Mouse (Mus musculus) heart, adult 11 months (tissue): ENCODE measurements around the gene Mrgpra3.

Experiments
- DNase-seq: peaks from one replicate; pipeline ENCODE4 v3.0.0; 2022

The Mrgpra3 gene

DNA sequence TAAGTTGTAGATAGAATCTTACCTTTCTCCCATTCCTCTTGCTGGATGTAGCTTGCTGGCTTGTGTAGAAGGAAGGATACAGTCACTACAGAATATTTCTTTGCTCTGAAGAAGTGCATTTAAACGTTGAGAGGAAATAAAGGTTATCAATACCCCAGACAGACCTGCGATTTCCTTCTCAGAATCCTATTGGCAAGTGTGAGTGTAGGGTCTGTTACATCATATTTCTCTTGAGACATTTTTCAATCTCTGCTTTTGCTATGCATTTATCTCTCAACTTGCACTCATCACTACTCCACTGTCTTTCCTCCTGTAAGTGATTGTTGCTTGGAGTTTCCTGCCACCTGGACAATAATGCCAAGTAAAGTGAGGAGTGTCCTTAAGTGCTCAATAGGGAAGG lies at the start of gene Mrgpra3:
Mrgpra3 (minus strand) TSS at position 101 of the 400 bp plus-strand sequence.
- no peak for DNase-seq
